Mouse (Mus musculus): ENCODE data around the gene Dph1. TPM values are rescaled to one million over a fixed set of nuclear protein-coding genes. Genes with fewer than 3 reads are reported as not detected.

Gene Dph1
- total and polyA plus RNA-seq, 2 experiments = 11.3 to 53.5 TPM

DNA sequence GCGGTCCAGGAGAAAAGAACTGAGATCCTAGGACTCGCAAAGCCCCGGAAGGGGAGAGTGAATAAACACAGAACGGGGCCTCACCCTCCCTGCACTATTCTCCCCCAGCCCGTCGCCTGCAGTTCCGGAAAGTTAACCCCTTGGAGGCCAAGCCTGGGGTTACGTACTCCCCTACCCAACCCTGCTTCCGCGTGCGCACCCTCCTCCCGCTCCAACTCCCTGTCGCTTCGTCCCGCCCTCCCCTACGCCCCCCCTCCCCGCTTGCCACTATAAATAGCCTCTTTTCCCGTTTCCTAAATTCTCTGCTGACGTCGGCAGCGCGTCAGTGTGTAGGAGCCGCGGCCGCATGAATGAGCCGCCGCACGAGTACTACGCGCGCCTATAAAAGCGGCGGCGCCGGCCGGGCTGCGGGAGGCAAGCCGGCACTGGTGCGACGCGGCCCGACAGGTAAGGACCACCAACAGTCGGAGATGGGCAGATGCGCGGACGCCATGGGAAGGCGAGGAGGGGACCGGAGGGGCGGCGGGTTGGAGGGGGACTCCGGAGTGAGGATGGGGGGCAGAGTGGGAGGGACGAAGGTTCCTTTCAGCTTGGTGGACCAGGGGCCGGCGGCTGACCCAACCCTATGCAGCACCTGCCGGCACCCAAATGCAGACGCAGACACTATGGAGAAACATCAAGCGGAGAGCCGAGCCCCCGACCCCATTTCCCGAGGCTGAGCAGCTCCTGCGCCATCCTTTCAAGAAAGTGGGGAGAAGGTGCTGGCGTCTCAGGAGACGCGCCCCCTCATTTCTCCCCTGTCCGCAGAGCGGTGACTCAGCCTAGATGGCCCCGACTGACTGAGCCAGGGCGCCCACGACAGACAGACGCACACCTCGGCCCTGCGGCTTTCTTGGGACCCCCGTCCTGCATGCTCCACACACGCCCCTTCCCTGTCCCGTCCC lies 18.6 kb downstream of the Dph1 start:
- peak overlapping the region; percentile 58; the same call in 1 of the 2 replicates for H3K4me3 ChIP-seq (ENCODE audit: insufficient read depth, low read depth, low read length)
- no peaks in the 10 kb centered on the region for H3K36me3 ChIP-seq (ENCODE audit: control insufficient read depth, insufficient read depth, low read length)
- 0 out of 2 replicates have a peak, but pooled peaks cover 3% of the 10 kb centered on the region for H3K4me1 ChIP-seq (ENCODE audit: control insufficient read depth, insufficient read depth, low read length)
- H3K27me3 ChIP-seq (ENCODE audit: control insufficient read depth, insufficient read depth, low read length) = peaks cover 9% of the 10 kb centered on the region; the same call in 1 of the 2 replicates
- DNase-seq (ENCODE audit: extremely low read depth, low read depth, low spot score) = no peak
- no peak overlapping the region for H3K27ac ChIP-seq (replicated peaks; ENCODE audit: insufficient read depth, low read depth, low read length)
- TF ChIP-seq CTCF (IDR thresholded peaks at IDR 0.05; ENCODE audit: low read depth, low read length) = no peak
- TF ChIP-seq POLR2A (IDR thresholded peaks at IDR 0.05; ENCODE audit: extremely low read depth, insufficient read depth, low read length) = no peak
- WGBS = 3% methylated on average over 74 of the region's 75 CpGs
- H3K79me2 ChIP-seq (ENCODE audit: control insufficient read depth, insufficient read depth, low read length) = no peaks in the 10 kb centered on the region
- H3K9ac ChIP-seq (ENCODE audit: low read depth, low read length) = no peak overlapping the region

DNA sequence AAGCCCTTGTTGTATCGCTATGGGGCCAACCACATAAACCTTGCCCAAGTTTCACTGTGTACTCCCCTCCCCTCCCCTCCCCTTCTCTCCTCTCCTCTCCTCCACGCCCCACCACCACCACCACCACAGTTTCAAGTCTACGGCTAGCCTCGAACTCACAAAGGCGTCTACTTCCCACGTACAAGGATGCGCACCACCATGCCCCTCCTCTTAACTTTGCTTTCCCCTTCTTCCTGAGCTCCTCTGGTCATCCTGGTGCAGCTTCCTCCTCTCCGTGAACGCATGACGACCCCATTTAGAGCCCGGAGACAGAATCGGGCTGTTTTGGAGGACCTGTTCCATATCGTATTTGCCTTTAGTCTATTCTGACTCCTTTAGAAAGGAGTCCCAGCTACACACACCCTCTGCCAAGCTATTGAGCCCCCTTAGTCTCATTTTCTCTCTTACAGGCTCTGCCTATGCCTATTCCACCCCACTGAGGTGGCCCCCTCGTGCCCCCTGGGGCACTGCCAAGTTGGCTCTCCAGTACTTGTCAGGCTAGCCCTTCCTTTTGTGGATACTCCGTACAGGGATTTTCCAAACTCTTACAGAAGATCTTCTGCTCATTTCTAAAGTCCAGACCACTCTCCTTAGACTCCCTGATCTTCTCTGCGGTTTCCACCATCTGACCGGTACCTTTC lies 19.7 kb downstream of the Dph1 start:
- H3K4me1 ChIP-seq (ENCODE audit: control insufficient read depth, insufficient read depth, low read length) = 0 out of 2 replicates have a peak, but pooled peaks cover 3% of the 10 kb centered on the region
- no peaks in the 10 kb centered on the region for H3K36me3 ChIP-seq (ENCODE audit: control insufficient read depth, insufficient read depth, low read length)
- 15% methylated on average over 17 of the region's 17 CpGs for WGBS
- H3K9ac ChIP-seq (ENCODE audit: low read depth, low read length) = no peak overlapping the region
- no peak for DNase-seq (ENCODE audit: extremely low read depth, low read depth, low spot score)
- TF ChIP-seq POLR2A (IDR thresholded peaks at IDR 0.05; ENCODE audit: extremely low read depth, insufficient read depth, low read length) (no peak), CTCF (IDR thresholded peaks at IDR 0.05; ENCODE audit: low read depth, low read length) (no peak)
- no peak overlapping the region for H3K4me3 ChIP-seq (ENCODE audit: insufficient read depth, low read depth, low read length)
- H3K79me2 ChIP-seq (ENCODE audit: control insufficient read depth, insufficient read depth, low read length) = no peaks in the 10 kb centered on the region
- H3K27me3 ChIP-seq (ENCODE audit: control insufficient read depth, insufficient read depth, low read length) = peaks cover 14% of the 10 kb centered on the region; the same call in 1 of the 2 replicates
- H3K27ac ChIP-seq (replicated peaks; ENCODE audit: insufficient read depth, low read depth, low read length) = no peak overlapping the region

DNA sequence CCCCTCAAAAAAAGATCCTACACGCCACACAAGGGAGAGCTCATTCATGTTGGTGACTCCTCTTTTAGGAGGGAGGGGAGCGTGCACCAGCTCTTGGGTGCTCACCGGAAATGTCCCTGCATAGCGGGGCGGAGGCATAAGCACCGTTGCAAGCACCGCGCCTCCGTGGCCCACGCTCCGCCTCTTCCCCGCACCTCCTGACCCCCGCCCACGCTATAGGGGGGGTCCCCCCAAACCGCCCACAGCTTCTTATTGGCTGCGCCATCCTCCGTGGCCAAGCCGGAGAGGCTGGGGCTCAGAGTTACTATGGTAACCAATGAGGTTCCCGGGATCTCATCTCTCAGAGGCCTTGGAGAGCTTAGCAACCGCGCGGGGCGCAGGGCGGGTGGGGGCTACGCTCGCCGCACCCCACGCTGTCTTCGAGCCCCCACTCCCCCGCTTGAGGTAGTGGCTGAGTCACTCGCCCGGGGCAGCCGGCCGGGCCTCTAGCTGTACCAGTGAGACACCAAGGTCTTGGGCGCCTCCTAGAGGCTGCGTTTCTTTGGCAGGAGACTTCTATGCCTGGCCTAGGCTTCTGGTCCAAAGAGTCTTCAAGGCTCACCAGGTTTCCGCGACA lies 20.8 kb downstream of the Dph1 start:
- Histone ChIP-seq H3K4me3 (ENCODE audit: insufficient read depth, low read depth, low read length) (peak overlapping the region; percentile 48; the same call in 1 of the 2 replicates), H3K27ac (replicated peaks; ENCODE audit: insufficient read depth, low read depth, low read length) (no peak overlapping the region), H3K27me3 (ENCODE audit: control insufficient read depth, insufficient read depth, low read length) (peaks cover 21% of the 10 kb centered on the region; the same call in 1 of the 2 replicates), H3K4me1 (ENCODE audit: control insufficient read depth, insufficient read depth, low read length) (peaks cover 7% of the 10 kb centered on the region; the same call in 1 of the 2 replicates), H3K9ac (ENCODE audit: low read depth, low read length) (no peak overlapping the region), H3K36me3 (ENCODE audit: control insufficient read depth, insufficient read depth, low read length) (no peaks in the 10 kb centered on the region), H3K79me2 (ENCODE audit: control insufficient read depth, insufficient read depth, low read length) (no peaks in the 10 kb centered on the region)
- WGBS = under 1% methylated on average over 38 of the region's 38 CpGs
- TF ChIP-seq POLR2A (IDR thresholded peaks at IDR 0.05; ENCODE audit: extremely low read depth, insufficient read depth, low read length) (no peak), CTCF (IDR thresholded peaks at IDR 0.05; ENCODE audit: low read depth, low read length) (peak; percentile 83)
- DNase-seq (ENCODE audit: extremely low read depth, low read depth, low spot score) = peak; percentile 65

DNA sequence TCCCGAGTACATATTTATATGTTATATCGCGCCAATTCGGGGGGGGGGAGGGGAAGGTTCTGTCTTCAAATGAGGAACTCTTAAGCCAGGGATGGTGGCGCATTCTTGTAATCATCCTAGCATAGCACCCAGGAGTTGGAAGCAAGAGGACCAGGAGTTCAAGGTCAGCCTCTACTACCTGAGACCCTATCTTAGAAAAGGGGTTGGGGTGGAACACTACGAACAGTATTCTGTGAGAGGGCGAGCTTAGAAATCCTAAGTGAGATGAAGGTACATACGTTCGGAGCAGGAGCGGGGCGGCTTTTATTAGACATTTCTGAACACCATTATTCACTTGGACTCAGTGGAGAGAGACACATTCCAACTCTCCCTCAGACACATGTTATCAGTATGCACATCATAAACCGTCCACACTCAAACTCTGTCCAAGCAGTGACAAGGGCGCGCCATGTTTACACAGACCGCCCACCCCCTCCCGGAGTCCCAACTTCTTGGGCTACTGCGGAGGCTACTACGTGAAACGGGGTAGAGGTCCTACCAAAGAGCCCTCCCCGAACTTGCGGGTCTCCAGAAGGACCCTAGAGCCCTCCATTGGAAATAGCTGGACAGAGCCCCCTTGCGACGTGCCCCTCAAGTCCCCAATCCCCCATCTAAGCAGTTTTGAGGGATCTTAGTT lies 21.5 kb downstream of the Dph1 start, which contains the start of gene Hic1:
Gene Hic1, minus strand, starts transcription at position 115 of the 676 bp plus-strand sequence.
- Histone ChIP-seq H3K9ac (ENCODE audit: low read depth, low read length) (peak within 1 kb of the TSS; percentile 78), H3K79me2 (ENCODE audit: control insufficient read depth, insufficient read depth, low read length) (no peaks in the 10 kb centered on the region), H3K27me3 (ENCODE audit: control insufficient read depth, insufficient read depth, low read length) (peaks cover 21% of the 10 kb centered on the region; the same call in 1 of the 2 replicates), H3K4me3 (ENCODE audit: insufficient read depth, low read depth, low read length) (peak within 1 kb of the TSS; percentile 65), H3K27ac (replicated peaks; ENCODE audit: insufficient read depth, low read depth, low read length) (peak within 1 kb of the TSS; percentile 53), H3K4me1 (ENCODE audit: control insufficient read depth, insufficient read depth, low read length) (peaks cover 7% of the 10 kb centered on the region; the same call in 1 of the 2 replicates), H3K36me3 (ENCODE audit: control insufficient read depth, insufficient read depth, low read length) (no peaks in the 10 kb centered on the region)
- no peak for TF ChIP-seq POLR2A (IDR thresholded peaks at IDR 0.05; ENCODE audit: extremely low read depth, insufficient read depth, low read length)
- no peak for TF ChIP-seq CTCF (IDR thresholded peaks at IDR 0.05; ENCODE audit: low read depth, low read length)
- DNase-seq (ENCODE audit: extremely low read depth, low read depth, low spot score) = no peak
- WGBS = 9% methylated on average over 23 of the region's 23 CpGs

All from liver, adult 2 months (tissue).